Mouse (Mus musculus): ENCODE measurements around the gene Cnksr3. TPM values are rescaled to one million over a fixed set of nuclear protein-coding genes. Genes with fewer than 3 reads are reported as not detected.

Cnksr3 gene
- total and polyA plus RNA-seq, 3 experiments, result 9.5 to 14.5 (median 11.1) TPM

DNA sequence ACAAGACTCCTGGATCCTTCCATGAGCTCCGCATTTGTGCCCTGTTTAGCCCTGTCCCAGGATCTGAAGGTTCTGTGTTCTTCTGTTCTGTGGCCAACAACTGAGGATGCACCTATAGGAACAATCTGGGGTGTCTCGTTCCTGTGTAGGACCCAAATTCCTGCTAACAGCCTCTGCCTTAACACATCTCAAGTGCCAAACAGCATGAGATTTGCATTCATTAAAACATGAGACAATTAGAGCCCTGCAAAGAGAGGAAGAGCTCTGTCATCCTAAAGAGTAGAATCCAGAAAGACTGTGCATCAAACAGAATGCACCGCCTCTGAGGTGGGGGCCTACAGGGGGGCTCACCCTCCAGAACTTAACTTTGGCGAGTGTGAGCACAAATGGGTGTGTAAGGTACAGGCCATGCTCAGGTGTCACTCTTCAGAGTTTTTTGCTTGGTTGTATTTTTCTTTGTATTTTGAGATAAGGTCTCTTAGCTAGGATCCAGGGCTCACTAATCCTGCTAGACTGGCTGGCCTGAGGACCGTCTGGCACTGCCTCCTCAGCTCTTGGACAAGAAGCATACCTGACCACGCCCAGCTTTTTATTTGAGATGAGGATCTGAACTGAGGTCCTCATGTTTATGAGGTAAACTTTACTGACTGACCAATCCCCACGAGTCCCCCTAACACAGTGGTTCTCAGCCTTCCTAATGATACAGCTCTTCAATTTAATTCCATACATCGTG is 15.2 kb downstream of the Cnksr3 start:
- no peak for DNase-seq

DNA sequence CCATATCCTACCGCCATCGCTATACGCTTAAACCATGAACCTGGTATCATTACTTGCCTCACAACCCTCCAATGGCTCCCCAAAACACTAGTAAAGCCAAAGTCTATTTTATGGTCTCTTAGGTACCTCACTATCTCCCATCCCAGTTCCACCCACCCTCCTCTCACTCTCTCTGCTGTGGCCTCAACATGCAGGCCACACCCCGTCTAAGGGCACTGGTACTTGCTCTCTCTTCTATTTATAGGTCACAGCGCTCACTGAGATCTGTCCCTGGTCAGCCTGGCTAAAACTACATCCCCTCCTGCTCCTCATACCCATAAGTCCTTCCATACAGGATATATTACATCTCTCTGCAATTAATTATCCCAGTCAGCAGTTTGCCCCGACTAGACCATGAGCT is 16.1 kb downstream of the Cnksr3 start:
- no peak for DNase-seq

GRCm38 (mm10) chr10:7191721-7192413 is 20.2 kb downstream of the Cnksr3 start:
- no peak for DNase-seq

DNA sequence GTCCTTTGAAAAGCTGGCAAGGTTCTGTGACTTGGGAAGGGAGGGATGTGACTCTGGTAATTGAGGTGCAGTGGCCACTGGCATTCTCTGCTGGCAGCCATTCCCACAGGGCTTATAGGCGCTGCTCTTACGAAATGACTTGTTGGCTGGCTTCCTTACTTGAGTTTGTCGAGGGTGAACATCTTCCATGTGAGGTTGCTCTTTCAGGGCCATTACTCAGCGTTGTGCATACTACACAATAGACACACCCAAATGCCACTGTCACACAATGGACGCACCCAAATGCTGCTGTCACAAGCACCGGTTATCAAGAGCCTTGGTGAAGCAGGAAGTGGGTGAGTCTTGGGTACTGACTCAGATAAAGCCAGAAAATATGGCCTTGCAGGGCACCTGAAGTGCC is 22.8 kb downstream of the Cnksr3 start:
- DNase-seq, result no peak

DNA sequence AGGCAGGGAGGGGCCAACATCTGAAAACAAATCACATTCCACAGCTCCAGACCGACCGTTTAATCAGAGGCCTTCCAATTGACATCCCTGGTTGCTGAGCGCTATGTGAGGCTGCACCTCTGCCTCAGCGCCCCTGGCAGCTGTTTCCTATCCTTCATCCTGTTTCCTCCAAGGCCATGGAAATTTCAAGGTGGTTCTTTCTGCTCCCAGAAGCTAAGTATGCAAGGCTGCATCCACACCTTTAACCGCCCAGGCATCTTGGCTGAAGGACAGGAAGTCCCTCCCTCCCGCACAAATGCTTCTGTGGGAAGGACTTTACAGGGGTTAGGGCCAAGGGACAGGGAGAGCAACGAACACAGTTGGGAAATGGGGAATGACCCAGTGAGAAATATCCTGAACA is 24.2 kb downstream of the Cnksr3 start:
- DNase-seq, result no peak

GRCm38 (mm10) chr10:7186992-7187391 is 25.0 kb downstream of the Cnksr3 start:
- no peak for DNase-seq

- DNase-seq, result no peak
Observed at GRCm38 (mm10) chr10:7186018-7186417, 26.0 kb downstream of the Cnksr3 start.

DNA sequence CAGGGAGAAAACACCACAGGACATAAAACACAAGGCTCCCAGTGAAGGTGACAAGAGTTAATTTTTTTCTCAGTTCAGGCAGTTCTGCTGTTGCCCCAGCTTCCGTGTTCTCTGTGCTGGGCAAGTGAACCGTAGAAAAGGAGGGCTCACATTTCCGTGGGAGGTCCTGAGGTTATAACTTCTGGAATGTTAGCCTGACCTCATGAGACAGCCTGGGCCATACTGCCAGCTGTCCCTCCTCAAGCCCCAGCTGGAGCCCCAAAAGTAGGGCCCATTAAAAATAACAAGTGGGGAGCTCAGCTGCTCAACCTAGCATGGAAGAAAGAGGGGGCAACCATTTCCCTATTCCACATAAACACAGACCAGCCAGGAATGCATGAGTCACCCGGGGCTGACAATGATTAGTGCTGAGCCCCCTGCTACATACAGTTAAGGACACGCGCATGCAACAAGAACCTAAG is 28.8 kb downstream of the Cnksr3 start:
- no peak for DNase-seq

DNA sequence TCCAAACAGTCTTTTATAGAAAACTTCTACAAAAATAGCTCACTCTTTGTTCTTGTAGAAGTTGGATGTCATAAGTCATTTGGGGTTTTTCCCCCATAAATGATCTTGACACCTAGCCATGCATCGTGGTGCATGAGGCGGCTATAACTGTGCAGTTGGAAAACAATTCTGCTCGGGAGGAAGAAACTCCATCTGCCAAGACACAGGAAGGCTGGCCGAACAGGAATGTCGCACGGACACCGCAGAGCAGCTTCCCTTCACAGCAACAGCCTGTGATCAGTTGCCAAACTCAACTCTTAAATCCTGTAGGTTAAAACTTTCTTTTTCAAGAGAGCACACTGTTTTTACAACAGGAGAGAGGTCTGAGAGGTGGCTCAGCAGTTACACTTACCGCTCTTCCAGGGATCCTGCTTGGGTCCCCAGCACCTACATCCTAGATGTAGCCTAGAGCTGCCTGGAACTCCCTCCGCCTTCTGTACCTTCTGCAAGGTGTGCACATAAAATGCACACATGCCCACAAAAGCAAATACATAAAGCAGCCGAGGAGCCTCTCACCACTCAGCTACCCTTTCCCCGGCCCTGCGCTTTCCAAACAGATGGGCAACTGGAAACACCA is 29.4 kb downstream of the Cnksr3 start:
- DNase-seq, result no peak

DNA sequence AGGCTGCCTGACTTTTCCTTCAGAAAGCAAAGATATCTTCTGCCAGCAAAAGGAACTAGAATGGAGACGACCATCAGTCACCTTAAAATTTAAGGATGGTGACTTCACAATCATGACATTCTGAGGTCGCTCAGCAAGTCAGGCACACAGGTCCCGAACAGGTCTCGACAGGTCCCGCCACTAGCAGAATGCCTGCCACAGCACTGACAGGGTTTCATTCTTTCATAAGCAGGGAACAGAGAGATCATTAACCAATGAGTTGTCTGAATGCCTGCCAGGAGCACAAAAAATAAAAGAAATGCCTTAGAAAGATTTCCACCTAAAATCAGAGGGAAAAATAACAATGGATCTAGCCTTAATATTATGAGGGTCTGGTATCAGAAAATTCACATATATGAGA is 31.7 kb downstream of the Cnksr3 start:
- no peak for DNase-seq

GRCm38 (mm10) chr10:7178571-7178970 is 33.5 kb downstream of the Cnksr3 start:
- DNase-seq, result no peak

GRCm38 (mm10) chr10:7176205-7176910 is 35.7 kb downstream of the Cnksr3 start:
- no peak for DNase-seq

DNA sequence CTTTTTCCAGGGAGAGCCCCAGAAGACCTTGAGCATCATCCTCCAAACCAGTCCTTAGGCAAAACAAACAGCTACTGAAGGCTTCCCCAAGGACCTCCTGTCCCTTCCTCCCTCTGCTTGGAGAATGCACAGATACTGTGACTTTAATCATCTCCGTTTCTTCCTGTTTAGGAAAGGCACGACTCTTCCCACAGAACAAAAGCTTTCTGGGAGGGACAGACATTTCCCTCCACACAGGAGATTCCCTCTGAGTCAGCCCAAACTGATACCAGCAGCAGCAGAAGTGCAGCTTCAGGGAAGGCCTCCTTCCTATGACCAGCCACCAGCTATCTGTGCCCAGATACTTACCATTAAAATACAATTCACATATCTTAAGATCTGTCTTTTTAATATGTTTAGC is 37.6 kb downstream of the Cnksr3 start:
- no peak for DNase-seq

DNA sequence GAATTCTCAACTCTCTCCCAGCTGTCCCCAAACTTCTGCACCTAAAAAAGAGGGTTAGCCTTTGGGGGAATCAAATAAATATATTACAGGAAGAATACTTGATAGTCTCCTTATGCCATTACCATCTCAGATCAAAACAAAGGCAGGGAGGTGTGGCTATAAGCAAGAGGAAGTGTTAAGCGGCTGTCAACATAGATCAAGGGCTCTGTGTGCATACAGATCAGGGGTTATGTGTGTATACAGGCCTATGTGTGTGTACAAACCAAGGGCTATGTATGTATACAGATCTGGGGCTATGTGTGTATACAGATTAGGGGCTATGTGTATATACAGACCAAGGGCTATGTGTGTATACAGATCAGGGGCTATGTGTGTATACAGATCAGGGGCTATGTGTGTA is 38.9 kb downstream of the Cnksr3 start:
- DNase-seq, result no peak

- DNase-seq, result no peak
Observed at GRCm38 (mm10) chr10:7170434-7170833, 41.6 kb downstream of the Cnksr3 start.

DNA sequence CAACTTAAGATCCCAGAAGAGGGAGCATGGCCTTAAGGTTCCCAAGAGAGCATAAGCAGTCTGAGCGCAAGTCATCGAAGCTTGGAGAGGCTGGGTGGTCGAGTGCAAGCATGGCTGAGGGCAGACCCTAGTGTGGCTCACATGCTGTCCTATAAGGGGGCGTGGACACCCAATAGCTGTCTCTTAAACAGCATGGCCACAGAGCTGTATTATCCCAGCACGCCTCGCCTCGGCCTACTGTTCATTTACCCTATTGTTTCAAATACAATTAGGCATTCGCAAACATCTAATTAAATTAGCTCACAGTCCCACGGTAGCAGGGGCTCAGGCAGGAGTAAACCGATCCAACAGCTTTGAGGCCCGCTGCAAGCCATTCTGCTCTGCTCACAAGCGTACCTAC is 49.0 kb downstream of the Cnksr3 start:
- no peak for DNase-seq

DNA sequence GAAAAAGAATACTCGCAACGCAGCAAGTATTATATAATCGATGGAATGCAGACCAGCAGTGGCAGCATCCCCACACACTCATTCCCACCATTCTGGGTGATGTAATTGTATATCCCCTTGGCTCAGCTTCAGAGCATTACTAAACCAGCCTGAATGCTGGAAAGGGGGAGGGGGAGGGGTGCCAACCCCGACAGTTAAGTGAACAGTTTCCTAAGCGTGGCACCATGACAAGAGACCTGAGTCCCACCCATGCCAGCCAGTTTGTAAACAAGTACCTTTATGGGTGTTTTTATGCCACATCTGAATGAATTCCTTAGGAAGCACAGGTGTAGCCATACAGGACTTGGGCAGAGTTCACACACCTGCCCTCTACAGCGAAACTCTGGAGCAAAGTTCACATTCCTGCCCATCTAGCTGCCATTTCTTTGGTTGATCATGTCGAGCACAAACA is 53.0 kb downstream of the Cnksr3 start:
- DNase-seq, result peak; percentile 52

GRCm38 (mm10) chr10:7158285-7159060 is 53.6 kb downstream of the Cnksr3 start:
- DNase-seq, result peak; percentile 54

GRCm38 (mm10) chr10:7154877-7155276 is 57.2 kb downstream of the Cnksr3 start:
- no peak for DNase-seq

GRCm38 (mm10) chr10:7152926-7153325 is 59.1 kb downstream of the Cnksr3 start:
- DNase-seq, result no peak
